Mouse (Mus musculus) urinary bladder, postnatal 25 days (tissue): ENCODE results near the gene Rangrf.
"Not testable (repeated sequence)": the region's sequence is repeated elsewhere in the genome, so short reads cannot be mapped to it uniquely, and the experiment has no call there.

ENCODE experiments used
- DNase-seq: peaks from one replicate; pipeline ENCODE4 v3.0.0; 2022; ENCODE audit warnings: low spot score

Gene Rangrf

DNA sequence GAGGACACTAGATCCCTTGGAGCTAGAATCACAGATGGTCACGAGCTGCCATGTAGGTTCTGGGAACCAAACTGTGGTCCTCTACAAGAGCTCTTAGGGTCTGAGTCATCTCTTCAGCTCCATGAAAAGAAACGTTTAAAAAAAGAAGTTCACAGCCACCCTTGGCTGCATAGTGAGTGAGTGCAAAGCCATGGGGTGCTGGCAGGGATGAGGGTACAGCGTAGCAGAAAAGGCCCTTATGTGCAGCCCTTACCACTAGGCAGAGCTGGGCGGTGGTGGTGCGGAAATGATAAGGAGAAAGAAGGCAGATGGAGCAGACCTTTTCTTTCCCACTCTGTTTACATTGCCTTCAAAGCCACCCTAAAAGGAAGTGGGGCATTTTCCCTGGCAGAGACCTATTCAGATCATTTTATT, 4.3 kb upstream of the Rangrf start:
- DNase-seq = no peak

- DNase-seq = no peak
These were observed 616 bp upstream of the Rangrf start for GRCm38 (mm10) chr11:68975601-68976000.

DNA sequence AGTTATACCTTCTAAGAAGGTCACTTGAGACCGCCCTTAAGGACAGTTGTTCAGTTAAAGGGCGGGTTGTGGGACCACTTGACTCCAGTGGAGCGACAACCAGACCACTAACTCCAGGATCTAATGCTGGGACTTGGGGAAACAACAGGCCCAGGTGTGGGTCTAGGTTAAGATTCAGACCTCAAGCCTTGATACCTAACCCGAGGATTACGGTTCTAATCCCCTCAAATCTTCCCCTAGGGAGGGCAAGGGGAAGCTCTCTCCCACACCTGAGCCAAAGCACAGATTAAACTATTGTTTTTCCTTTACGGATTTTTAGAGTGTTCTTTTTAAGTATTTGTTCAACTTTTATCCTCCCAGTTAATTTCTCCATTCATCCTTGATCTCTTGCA, 930 bp downstream of the Rangrf start:
- no peak for DNase-seq

- DNase-seq = peak; percentile 82
These were observed 1.5 kb downstream of the Rangrf start for GRCm38 (mm10) chr11:68973250-68974058.

DNA sequence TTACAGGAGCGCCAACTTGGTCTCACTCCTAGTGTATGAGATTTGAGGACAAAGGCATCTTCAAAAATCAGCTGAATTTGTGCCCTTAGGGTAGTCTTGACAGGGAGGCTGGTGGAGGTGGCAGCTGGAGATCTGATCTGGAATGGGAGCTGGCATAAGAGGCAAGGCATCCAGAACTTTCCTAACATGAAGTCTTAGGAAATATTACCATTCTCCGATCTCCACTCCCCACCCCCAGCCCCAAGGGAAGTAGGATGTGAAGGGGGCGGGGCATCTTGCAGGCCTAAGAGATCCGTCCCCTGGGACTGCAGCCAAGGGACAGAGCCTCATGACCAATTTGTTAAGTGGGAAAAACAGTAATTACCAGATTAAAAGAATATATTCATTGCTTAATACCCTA, 4.8 kb downstream of the Rangrf start:
- no peak for DNase-seq

- no peak for DNase-seq
These were observed 6.2 kb downstream of the Rangrf start for GRCm38 (mm10) chr11:68968752-68969151.

GRCm38 (mm10) chr11:68967337-68968282, 7.4 kb downstream of the Rangrf start, which contains the start of gene Slc25a35:
Gene Slc25a35, plus strand, starts transcription at chr11:68968131.
- peak; percentile 83 for DNase-seq

DNA sequence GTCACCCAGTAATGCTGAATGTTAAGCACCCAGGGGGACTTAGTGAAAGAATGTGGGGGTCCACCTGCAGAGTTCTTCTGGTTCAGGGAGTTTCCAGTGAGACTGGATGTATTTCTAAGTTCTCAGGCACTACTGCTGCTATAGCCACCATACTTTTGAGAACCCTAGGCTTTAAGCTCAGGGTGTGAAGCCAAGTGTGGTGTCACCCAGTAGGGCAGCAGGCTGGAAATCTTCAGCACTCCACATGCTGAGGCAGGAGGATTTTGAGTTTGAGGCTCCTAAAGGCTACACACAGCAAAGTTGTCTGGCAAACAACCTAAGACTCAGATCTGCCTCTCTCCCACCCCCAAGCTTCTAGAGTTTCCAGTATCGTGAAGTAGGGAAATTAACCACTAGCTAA, 8.4 kb downstream of the Rangrf start:
- no peak for DNase-seq

DNA sequence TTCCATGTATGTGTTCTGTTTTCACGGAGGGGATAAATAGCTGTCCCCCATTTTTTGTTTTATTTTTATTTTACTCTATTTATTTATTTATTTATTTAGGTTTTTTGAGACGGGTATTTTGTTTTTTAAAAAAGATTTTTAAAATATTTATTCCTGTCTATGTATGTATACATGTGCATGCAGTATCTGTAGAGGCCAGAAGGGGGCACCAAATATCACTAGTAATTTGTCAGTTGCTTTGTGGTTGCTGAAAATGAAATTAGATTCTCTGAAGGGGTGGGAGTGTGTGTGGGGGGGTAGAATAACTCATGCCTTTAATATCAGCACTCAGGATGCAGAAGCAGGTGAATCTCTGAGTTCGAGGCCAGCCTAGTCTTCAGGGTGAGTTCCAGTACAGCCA, 9.1 kb downstream of the Rangrf start:
- peak; percentile 53 for DNase-seq

DNA sequence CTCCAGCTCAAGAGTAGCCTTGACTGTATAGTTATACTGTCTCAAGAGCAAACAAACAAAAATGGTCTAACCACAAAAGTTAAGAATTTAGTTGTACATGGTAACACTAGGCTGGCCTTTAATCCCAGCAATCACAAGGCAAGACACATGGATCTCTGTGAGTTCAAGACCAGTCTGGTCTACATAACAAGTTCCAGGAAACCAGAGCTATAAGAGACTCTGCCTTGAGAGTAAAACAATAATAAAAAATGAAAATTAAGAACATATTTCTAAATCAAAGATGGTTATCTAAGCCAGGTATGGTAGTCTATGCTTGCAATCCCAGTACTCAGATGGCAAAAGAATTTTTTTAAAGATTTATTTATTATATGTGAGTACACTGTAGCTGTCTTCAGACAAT, 9.9 kb downstream of the Rangrf start:
- DNase-seq = no peak

GRCm38 (mm10) chr11:68963405-68963804, 11.6 kb downstream of the Rangrf start:
- DNase-seq = no peak

GRCm38 (mm10) chr11:68962159-68962558, 12.8 kb downstream of the Rangrf start:
- DNase-seq = not testable (repeated sequence)

DNA sequence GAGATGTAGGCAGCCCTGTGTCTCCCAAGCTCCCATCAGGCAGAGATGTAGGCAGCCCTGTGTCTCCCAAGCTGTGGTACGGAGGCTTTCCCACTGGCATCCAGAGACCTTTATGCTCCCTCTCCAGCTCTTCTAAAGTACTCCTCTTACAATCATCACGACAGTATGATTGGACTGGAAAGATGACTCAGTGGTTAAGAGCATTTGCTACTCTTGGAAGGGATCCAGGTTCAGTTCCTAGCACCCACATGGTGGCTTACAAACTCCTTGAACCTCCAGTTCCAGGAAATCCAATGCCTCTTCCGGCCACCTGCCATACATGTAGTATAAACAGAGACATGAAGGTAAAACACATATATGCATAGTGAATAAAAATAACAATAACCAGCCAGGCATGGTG, 13.4 kb downstream of the Rangrf start:
- DNase-seq = no peak

DNA sequence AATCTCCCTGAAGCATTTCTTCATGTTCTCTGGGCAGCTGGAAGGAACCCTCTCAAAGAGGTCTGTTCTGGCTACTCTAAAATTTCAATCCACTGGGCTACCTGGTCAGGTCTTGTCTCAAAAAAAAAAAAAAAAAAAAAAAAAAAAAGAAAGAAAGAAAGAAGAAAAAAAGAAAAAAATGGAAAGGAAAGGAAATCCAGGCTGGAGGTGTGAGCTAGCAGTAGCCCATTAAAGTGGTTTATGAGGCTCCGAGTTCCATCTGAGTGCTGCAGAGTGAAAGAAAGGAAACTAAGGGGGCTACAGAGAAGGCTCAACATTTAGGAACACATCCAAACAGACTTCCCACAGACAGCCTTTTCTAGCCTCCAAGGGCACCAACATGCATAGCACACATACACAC, 17.0 kb downstream of the Rangrf start:
- no peak for DNase-seq

GRCm38 (mm10) chr11:68957308-68957707, 17.7 kb downstream of the Rangrf start, which contains the start of gene Arhgef15:
Gene Arhgef15, minus strand, starts transcription at chr11:68957480.
- no peak for DNase-seq

- DNase-seq = no peak
These were observed 18.3 kb downstream of the Rangrf start for GRCm38 (mm10) chr11:68956697-68957096.

GRCm38 (mm10) chr11:68956107-68956506, 18.9 kb downstream of the Rangrf start:
- no peak for DNase-seq

DNA sequence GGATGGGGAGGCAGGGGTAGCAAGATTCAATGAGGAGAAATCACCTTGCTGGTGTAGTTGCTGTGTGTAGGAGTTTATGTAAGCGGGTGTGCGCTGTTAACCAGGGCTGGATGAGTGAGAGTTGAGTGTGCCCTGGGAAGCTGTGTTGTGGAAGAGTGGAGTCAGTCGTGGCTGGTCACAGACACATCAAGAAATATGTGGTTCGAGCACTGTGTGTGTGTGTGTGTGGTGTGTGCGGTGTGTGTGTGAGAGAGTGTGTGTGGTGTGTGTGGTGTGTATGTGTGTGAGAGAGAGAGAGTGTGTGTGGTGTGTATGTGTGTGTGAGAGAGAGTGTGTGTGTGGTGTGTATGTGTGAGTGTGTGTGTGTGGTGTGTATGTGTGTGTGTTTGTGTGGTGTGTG, 19.5 kb downstream of the Rangrf start:
- no peak for DNase-seq

- DNase-seq = no peak
These were observed 20.6 kb downstream of the Rangrf start for GRCm38 (mm10) chr11:68954408-68954807.

DNA sequence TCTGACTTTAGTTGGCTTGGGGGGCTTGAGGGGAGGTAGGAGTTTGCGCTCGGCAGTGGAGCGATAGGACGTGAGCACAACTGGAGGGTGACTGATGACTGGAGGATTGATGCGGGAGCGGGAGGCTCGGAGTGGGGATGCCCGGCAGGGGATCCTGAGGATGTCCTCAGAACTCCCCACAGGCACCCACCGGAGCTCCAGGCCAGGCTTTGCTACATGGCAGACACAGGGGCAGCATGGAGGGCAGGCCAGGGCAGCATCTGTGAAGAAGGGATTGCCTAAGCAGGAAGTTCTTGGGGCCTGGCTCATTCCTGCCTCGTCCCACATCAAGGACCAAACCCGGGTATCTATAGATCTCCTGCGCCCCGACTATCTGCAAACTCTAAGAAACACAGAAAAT, 21.1 kb downstream of the Rangrf start:
- DNase-seq = no peak

- DNase-seq = no peak
These were observed 27.4 kb downstream of the Rangrf start for GRCm38 (mm10) chr11:68947542-68947993.

DNA sequence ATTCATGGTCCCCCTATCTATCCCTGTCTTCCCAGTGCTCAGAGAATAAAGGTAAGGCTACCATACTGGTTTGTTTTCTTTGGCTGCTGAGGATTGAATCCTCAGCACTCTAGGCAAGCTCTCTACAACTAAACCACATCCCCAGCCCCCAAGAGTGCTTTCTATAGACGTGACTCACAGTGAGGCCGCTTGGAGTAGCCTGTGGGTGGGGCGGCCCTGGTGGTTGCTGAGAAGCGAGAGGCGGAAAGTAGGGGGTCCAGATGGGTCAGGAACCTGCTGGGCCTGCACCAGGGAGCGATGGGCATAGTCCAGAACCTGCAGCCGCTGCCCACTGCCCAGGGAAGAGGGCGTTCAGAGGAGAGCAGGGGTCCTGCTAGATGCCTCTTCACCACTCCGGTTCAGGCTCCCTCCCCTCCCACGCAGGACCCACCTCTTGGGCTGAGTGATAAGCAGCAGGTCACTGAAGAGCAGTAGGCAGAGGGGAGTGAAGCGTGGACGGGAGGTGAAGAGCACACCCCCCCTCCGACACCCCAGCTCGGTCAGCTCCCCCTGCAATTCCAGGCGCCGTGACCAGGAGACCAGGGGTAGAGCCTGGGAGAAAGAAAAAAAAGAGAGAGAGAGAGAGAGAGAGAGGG, 28.1 kb downstream of the Rangrf start:
- no peak for DNase-seq
